Mouse (Mus musculus): ENCODE results near the gene Raet1e. TPM values are rescaled to one million over a fixed set of nuclear protein-coding genes. Genes with fewer than 3 reads are reported as not detected.
A peak's percentile ranks its signal among the peaks of the same experiment; 100 is the strongest.
"Not testable (repeated sequence)": the region's sequence is repeated elsewhere in the genome, so short reads cannot be mapped to it uniquely, and the experiment has no call there.

The Raet1e gene
- total RNA-seq, 1 experiment from 2014 or later, result 1.6 TPM

DNA sequence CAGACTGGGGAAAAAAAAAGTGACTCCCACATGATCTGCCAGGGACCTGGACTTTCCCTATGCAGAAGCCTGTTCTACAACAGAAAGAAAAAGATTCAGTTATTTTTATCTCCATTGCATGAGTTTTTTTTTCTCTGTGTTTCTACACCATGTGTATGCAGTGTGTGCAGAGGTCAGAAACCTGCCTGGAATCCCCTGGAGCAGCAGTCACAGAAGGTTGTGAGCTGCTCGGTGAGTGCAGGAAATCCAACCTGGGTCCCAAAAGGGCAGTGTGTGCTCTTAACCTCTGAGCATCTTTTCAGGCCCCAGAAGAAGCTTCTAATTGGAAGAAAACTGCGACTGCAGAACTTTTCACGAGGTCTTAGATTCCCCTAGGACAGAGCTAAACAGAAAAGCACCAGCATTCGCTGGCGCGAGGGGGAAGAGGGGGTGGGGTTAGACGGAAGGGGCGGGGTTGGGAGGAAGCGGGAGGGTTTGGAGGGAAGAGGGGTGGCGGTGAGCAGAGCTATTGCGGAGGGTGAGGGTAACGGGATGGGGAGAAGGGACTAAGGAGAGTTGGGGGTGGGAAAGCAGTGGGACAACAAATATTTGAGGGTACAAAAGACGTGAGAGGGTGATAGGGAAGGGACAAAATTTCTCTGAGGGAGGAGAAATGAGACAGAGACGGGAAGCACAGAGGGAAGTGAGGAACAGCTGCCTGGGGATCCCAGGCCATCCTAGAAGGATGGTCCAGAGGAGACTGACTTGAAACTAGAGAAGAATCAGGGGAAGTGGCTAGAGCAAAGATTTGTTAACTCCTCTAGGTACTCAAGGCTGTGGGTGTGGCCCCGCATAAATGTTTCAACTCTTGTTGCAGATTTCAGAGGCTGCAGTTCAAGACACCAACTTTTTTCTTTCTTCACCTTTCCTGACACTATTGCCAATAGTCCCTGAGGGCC is 203.3 kb downstream of the Raet1e start:
- peak; percentile 3 for DNase-seq

DNA sequence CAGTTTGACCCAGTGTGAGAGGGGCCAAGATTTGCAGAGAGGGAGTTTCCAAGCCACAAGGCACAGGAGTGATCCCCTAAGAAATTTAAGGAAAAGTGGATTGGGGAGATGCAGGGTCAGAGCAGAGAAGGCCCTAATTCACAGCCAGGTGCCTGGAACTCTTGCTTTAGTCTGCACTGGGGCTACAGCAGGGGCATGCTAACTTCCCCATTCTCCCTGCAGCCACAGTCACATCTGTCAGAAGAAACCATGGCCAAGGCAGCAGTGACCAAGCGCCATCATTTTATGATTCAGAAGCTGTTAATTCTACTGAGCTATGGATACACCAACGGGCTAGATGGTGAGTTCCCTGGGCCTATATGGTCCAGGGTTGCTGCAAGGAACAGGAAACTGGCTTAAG is 204.1 kb downstream of the Raet1e start:
- not testable (repeated sequence) for DNase-seq

DNA sequence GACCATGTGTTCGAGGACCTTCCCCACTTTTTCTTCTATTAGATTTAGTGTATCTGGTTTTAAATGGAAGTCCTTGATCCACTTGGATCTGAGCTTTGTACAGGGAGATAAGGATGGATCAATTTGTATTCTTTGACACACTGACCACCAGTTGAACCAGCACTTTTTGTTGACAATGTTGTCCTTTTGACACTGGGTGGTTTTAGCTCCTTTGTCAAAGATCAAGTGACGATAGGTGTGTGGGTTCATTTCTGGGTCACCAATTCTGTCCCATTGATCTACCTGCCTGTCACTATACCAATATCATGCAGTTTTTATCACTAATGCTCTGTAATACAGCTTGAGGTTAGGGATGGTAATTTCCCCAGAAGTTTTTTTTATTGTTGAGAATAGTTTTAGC is 206.5 kb downstream of the Raet1e start:
- not testable (repeated sequence) for DNase-seq

DNA sequence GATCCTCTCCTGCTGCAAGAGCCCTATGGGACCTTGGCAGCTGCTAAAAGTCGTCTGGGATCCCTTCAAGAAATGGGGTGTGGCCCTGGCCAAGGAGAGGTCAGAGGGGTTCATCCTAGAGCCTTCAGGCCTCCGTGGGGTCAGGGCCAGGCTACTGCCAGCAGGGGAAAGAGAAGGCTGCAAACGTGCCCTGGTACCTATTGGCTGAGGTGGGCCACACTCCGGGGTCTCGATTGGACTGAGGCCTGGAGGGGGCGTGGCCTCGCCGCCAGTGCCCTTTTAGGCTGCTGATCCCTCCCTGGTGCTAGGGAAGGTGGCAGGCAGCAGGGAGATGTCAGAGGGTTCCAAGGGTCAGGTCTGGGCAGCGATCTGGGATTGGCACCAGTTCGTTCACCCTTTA is 222.9 kb downstream of the Raet1e start:
- not testable (repeated sequence) for DNase-seq

DNA sequence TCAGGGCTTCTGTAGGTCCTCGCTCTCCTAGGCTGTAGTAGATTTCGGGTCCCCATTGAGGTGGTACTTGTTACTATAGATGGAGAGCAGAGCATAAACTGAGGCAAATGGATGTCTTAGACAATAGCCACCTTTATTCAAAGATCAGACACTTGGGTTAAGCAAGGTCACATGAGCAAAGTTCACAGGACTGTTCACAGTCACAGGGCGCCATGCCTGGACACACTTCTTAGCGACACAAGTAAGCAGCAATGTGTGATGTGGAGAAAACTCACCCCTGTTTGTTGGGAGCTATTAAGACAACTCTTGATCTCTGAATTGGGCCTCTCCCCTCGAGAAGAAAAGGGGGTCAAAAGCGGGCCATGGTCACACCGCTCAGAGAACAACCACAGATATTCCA is 231.8 kb downstream of the Raet1e start:
- not testable (repeated sequence) for DNase-seq

DNA sequence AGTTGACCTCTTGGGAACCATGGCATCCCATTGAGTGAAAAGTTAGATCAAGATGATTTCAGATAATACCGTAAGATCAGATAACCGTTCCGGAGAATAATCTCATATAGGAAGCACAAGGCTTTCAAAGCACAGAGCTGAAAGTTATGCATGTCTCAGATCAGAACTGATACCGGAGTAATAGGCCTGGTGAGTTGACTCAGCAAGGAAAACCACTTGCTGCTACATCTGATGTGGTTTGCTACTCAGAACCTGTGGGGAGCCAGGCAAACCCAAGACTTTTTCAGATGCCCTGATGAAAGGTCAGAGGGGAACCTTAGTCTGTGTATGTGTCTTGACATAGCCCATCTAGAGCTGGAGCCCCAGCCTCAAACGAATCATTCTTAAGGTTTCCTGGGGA is 233.2 kb downstream of the Raet1e start:
- not testable (repeated sequence) for DNase-seq

DNA sequence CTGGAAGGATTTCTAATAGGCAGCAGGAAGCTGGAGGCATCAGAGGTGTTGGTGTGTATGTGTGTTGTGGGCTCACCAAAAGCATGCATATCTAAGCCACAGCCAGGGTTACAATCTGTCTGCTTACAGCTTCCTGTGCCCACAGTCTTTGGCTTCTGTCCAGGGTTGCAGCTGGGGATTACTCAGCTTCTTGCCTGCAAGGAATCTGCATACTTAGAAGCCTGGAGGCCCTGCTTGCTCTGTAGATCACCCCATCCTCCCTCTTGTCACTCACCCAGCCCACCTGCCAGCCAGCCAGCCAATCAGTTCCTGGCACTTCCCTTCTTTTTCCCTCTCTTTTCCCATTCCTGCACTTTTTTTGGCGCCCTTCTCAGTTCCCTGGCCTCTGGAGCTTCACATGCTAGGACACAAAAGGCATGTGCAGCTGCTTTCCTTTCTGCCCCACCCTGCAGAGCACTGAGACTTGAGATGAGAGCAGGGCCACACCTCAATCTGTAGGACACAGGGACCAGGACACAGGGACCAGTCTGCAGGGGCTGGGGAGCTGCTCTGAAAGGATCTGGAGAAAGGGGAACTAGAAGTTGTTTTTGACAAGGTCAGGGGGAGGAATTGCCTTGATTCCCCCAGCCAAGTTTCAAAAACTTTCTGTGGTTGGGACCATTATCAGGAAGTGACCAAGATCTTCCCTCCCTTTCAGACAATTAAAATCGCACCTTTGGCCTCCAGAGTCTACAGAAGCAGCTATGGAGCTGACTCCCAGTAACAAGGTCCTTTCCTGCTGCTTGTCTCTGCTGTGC is 234.9 kb downstream of the Raet1e start:
- DNase-seq, result not testable (repeated sequence)

DNA sequence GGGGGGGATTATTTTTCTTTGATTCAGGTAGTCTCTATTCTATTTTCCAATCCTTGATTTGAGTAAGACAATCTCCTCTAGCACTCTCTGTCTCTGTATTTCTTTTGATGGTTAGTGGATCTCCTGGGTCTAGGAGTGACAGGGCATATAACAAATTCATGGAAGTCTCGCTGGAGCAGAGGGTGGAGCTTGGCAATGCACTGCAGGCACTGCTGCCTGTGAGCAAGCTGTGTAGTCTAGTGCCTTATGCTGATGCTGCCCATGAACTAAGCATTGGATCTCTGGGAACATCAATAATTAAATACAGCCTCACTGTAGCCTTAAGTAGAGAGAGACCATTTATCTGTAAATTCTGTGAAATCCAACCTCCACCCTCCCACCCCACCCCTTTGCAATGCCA is 238.3 kb downstream of the Raet1e start:
- not testable (repeated sequence) for DNase-seq

DNA sequence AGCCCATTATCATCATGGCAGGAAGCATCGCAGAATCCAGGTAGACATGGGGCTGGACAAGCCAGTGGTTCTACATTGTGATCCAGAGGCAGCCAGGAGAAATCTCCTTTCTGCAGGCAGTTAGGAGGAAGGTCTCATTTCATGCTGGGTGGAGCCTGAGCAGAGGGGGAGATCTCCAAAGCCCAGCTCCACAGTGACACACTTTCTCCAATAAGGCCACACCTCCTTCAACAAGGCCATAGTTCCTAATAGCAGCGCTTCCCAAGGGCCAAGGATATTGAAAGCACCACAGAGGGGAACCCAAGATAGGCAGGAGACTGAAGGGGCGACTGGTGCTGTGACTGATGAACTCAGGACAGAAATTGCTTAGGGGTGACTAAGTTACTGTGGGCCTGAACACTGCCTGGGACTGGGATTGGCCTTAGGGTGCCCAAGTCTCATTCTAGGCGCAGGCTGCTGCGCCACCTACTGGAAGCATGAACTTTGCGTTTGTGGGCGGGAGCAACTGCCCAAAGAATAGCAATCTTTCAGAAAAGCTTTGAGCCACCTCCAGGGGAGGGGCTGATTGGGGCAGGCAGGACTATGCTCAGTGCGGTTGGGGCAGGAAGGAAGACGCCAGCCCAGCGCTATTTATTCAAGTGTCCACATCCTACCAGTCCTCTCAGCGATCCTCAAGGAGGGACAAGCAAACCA is 244.0 kb downstream of the Raet1e start:
- peak; percentile 55 for DNase-seq

DNA sequence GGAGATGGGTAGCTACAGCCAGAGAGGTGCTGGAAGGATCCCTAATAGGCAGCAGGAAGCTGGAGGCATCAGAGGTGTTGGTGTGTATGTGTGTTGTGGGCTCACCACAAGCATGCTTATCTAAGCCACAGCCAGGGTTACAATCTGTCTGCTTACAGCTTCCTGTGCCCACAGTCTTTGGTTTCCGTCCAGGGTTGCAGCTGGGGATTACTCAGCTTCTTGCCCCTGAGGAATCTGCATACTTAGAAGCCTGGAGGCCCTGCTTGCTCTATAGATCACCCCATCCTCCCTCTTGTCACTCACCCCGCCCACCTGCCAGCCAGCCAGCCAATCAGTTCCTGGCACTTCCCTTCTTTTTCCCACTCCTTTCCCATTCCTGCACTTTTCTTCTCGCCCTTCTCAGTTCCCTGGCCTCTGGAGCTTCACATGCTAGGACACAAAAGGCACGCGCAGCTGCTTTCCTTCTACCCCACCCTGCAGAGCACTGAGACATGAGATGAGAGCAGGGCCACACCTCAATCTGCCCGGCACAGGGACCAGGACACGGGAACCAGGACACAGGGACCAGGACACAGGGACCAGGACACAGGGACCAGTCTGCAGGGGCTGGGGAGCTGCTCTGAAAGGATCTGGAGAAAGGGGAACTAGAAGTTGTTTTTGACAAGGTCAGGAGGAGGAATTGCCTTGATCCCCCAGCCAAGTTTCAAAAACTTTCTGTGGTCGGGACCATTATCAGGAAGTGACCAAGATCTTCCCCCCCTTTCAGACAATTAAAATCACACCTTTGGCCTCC is 255.5 kb downstream of the Raet1e start:
- DNase-seq, result peak; percentile 4

Other genes starting within 250 kb of the Raet1e start
- gene 4930444G20Rik, start 90.5 kb upstream of the Raet1e start, total RNA-seq (2021), result not detected in 2 replicates
- gene E030030I06Rik, start 9.3 kb upstream of the Raet1e start, total RNA-seq (2021), result 10.0 and 18.1 TPM in 2 replicates
- 0.82 TPM in 1 of 2 replicates, not detected in the other for gene H60b, start within 50 bp of the Raet1e start, total RNA-seq (2021)
- 0.58 TPM in 1 of 2 replicates, not detected in the other for gene Raet1d, start 202.0 kb downstream of the Raet1e start, total RNA-seq (2021)